Mouse (Mus musculus) myocyte (in vitro differentiated cells): ENCODE measurements around the gene Dnal1.

Source experiments
- E2F4 ChIP-seq: IDR thresholded peaks from one replicate; pipeline ENCODE4 v1.6.1; 2011; ENCODE audit warnings: mild to moderate bottlenecking, control low read depth, moderate library complexity; ENCODE audit not compliant: insufficient read depth
- MAX ChIP-seq: IDR thresholded peaks from one replicate; pipeline ENCODE4 v1.6.1; 2011; ENCODE audit warnings: low read depth, mild to moderate bottlenecking, control low read depth
- MYOG ChIP-seq, 3 experiments: IDR thresholded peaks; one replicate each; pipeline ENCODE4 v1.6.1; 2011; ENCODE audit warnings: control low read depth in 2 of 3, low read depth in 2 of 3, mild to moderate bottlenecking in 2 of 3; ENCODE audit not compliant: insufficient read length in 2 of 3, control insufficient read depth in 1 of 3, insufficient read depth in 1 of 3
- POLR2A ChIP-seq: IDR thresholded peaks from one replicate; pipeline ENCODE4 v1.6.1; 2011; ENCODE audit warnings: low read depth, mild to moderate bottlenecking, control low read depth, moderate library complexity; ENCODE audit not compliant: insufficient read length
- POLR2AphosphoS2 ChIP-seq: IDR thresholded peaks from one replicate; pipeline ENCODE4 v1.6.1; 2011; ENCODE audit warnings: low read depth, control low read depth; ENCODE audit not compliant: insufficient read length

DNA sequence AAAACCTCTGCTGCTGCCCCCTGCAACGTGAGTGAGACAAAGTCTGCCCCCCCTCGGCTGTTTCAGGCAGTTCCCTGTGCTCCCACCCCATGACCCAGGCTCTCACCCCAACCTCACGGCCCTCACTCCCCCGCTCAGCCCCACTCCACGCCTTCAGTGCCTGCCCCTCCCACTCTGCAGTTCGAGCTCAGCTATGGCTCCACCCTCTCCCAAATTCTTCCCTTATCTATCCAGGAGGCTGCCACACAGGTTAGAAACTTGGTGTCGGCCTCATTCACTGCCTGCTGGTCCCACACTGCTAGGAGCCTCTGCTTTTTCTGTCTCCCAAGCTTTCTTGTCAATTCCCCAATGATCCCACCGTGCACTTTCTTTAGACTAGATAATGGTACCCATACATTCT is 47.0 kb downstream of the Dnal1 start:
- TF ChIP-seq MAX (no peak), E2F4 (no peak), POLR2AphosphoS2 (no peak), POLR2A (no peak), MYOG (IDR thresholded peaks at IDR 0.05; ENCODE audit: control insufficient read depth in 1 of 3, insufficient read depth in 1 of 3, insufficient read length in 2 of 3, low read depth in 2 of 3) (no peak)
